ENCODE assay signal across 26 mouse cellular contexts in the genomic region with DNA sequence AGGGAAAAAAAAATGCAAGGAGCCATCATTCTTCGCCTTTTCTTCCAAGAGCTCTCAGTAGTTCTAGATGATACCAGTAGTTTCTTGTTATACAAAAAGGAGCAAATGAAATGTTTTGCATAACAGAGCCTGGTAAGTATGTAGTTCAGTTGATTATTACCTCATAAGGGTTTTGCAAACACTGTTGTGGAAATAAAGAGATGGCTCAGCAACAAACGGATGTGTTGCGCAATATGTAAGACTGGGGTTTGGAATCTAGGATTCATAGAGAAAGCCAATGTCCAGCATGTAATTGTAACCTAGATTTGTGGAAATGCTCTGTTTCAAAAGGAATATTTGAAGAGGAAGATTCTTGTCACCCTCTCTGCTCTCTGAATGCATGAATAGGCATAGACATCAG.
DNase-seq lines count a peak whose midpoint lies in the region; ATAC-seq and TF ChIP-seq lines count a peak whose summit lies in the region.
"Had no signal": no experiment of that assay in that cellular context is flagged by ENCODE, and none has a peak within 500 bp of the region (broad histone marks: within the 10 kb centered on the region; RNA-seq: fewer than 3 reads in every experiment).

No protein-coding gene starts in this region.

- no peaks in the 10 kb centered on the region; the same call in 1 of the 2 replicates for H3K4me1 ChIP-seq in liver, adult 2 months (ENCODE audit: control insufficient read depth, insufficient read depth, low read length)
- H3K4me1 ChIP-seq in liver, embryonic 12.5 days, result no peaks in the 10 kb centered on the region
- H3K4me1 ChIP-seq: embryonic facial prominence, embryonic 10.5 days; embryonic facial prominence, embryonic 12.5 days; forebrain, embryonic 13.5 days; forebrain, embryonic 15.5 days had no signal

- no peaks in the 10 kb centered on the region for H3K9me3 ChIP-seq in liver, embryonic 12.5 days (replicated peaks)
- H3K9me3 ChIP-seq: embryonic facial prominence, embryonic 10.5 days; embryonic facial prominence, embryonic 12.5 days; forebrain, embryonic 13.5 days; forebrain, embryonic 15.5 days; G1E had no signal

- H3K36me3 ChIP-seq in liver, adult 2 months (ENCODE audit: control insufficient read depth, insufficient read depth, low read length), result no peaks in the 10 kb centered on the region
- H3K36me3 ChIP-seq in liver, embryonic 12.5 days, result no peaks in the 10 kb centered on the region
- no peaks in the 10 kb centered on the region for H3K36me3 ChIP-seq in myocyte (ENCODE audit: control insufficient read depth, insufficient read depth)
- H3K36me3 ChIP-seq: embryonic facial prominence, embryonic 10.5 days; embryonic facial prominence, embryonic 12.5 days; forebrain, embryonic 15.5 days; G1E had no signal

- H3K27me3 ChIP-seq in liver, adult 2 months (ENCODE audit: control insufficient read depth, insufficient read depth, low read length), result no peaks in the 10 kb centered on the region
- no peaks in the 10 kb centered on the region for H3K27me3 ChIP-seq in liver, embryonic 12.5 days (replicated peaks)
- no peaks in the 10 kb centered on the region for H3K27me3 ChIP-seq in myocyte (ENCODE audit: control insufficient read depth, insufficient read depth, insufficient read length)
- H3K27me3 ChIP-seq: CH12.LX; embryonic facial prominence, embryonic 12.5 days; forebrain, embryonic 13.5 days; forebrain, embryonic 15.5 days; Patski had no signal

- no peak overlapping the region for H3K27ac ChIP-seq in liver, adult 2 months (replicated peaks; ENCODE audit: insufficient read depth, low read depth, low read length)
- H3K27ac ChIP-seq in liver, embryonic 12.5 days, result no peak overlapping the region
- H3K27ac ChIP-seq: embryonic facial prominence, embryonic 10.5 days; embryonic facial prominence, embryonic 12.5 days; forebrain, embryonic 13.5 days; forebrain, embryonic 15.5 days had no signal

- TF ChIP-seq POLR2A in liver, adult 2 months (IDR thresholded peaks at IDR 0.05; ENCODE audit: extremely low read depth, insufficient read depth, low read length), result no peak
- no peak for TF ChIP-seq POLR2A in myocyte (IDR thresholded peaks at IDR 0.05; ENCODE audit: insufficient read length, low read depth)

- intact Hi-C loops in gastrocnemius, postnatal 14 days (cut with DNase I; ENCODE audit: low total_unique reads), result no loop called here

- H3K9ac ChIP-seq in liver, adult 2 months (ENCODE audit: low read depth, low read length), result no peak overlapping the region
- H3K9ac ChIP-seq in liver, embryonic 12.5 days, result no peak overlapping the region
- H3K9ac ChIP-seq: embryonic facial prominence, embryonic 12.5 days; forebrain, embryonic 13.5 days; forebrain, embryonic 15.5 days; forebrain, postnatal 0 days had no signal

- H3ac ChIP-seq in myocyte (ENCODE audit: control insufficient read depth, insufficient read length), result no peak overlapping the region

- no peaks in the 10 kb centered on the region for H3K79me2 ChIP-seq in liver, adult 2 months (ENCODE audit: control insufficient read depth, insufficient read depth, low read length)
- H3K79me2 ChIP-seq in myocyte (ENCODE audit: control insufficient read depth, insufficient read depth), result no peaks in the 10 kb centered on the region

- WGBS in liver, adult 2 months, result 69% methylated on average over 3 of the region's 3 CpGs
- 83% methylated on average over 3 of the region's 3 CpGs for WGBS in liver, embryonic 12.5 days (ENCODE audit: insufficient replicate concordance)

- no peak for TF ChIP-seq CTCF in liver, adult 2 months (IDR thresholded peaks at IDR 0.05; ENCODE audit: low read depth, low read length)

- no peak overlapping the region for H3K4me2 ChIP-seq in liver, embryonic 12.5 days
- no peak overlapping the region for H3K4me2 ChIP-seq in myocyte (ENCODE audit: low read depth)
- H3K4me2 ChIP-seq: embryonic facial prominence, embryonic 12.5 days; forebrain, embryonic 13.5 days; forebrain, embryonic 15.5 days had no signal

- peak; percentile 72 for DNase-seq in liver, adult 2 months (ENCODE audit: extremely low read depth, low read depth, low spot score)
- DNase-seq in layer of hippocampus, adult 9-11 months, result no peak
- no peak for DNase-seq in left cerebral cortex, adult 8-10 months (ENCODE audit: low spot score in 2 of 2)
- no peak for DNase-seq in gastrocnemius, postnatal 14 days
- DNase-seq: adrenal gland, adult 8-10 months; adrenal gland, postnatal 14 days; adrenal gland, postnatal 36 days; cerebellum, adult 11-12 months; cerebellum, adult 2 months; cerebellum, adult 9-10 months; cerebellum, postnatal 10 days; cerebellum, postnatal 36 days; forebrain, postnatal 0 days had no signal

- no peak overlapping the region for H3K4me3 ChIP-seq in liver, adult 2 months (ENCODE audit: insufficient read depth, low read depth, low read length)
- H3K4me3 ChIP-seq in liver, embryonic 12.5 days, result no peak overlapping the region
- H3K4me3 ChIP-seq in myocyte, result no peak overlapping the region
- H3K4me3 ChIP-seq: embryonic facial prominence, embryonic 10.5 days; embryonic facial prominence, embryonic 12.5 days; forebrain, embryonic 13.5 days; forebrain, embryonic 15.5 days had no signal

- ATAC-seq in liver, embryonic 12.5 days, result no peak
- ATAC-seq in common myeloid progenitor, adult 5-6 weeks (replicated peaks; ENCODE audit: low read depth, poor library complexity, severe bottlenecking), result 0 out of 2 replicates have a peak, but pooled peaks have one; percentile 18
- peak; percentile 79 for ATAC-seq in megakaryocyte, adult 5-6 weeks (ENCODE audit: poor library complexity, severe bottlenecking)
- ATAC-seq: activated CD4-positive, CD25-positive, alpha-beta regulatory T cell, adult 4 months; CD4-positive, CD25-positive, alpha-beta regulatory T cell, adult 4 months; forebrain, embryonic 13.5 days; forebrain, embryonic 15.5 days; forebrain, postnatal 0 days; Patski had no signal

TF ChIP-seq in myocyte, 11 proteins besides CTCF, POLR2A, EP300 and RAD21:
- TF ChIP-seq TCF3 (IDR thresholded peaks at IDR 0.05; ENCODE audit: insufficient read length, low read depth) (no peak), CEBPB (IDR thresholded peaks at IDR 0.05; ENCODE audit: insufficient read depth, poor library complexity, severe bottlenecking) (peak; percentile 27; the same call in 1 of the 2 replicates)
